Mouse (Mus musculus): Measurements from ENCODE around the gene Zfp710. TPM values are rescaled to one million over a fixed set of nuclear protein-coding genes. Genes with fewer than 3 reads are reported as not detected.

The Zfp710 gene
- polyA plus RNA-seq, 1 experiment = 5.3 TPM

- H3K79me2 ChIP-seq (ENCODE audit: control insufficient read depth, insufficient read depth) = no peaks in the 10 kb centered on the region
- no peaks in the 10 kb centered on the region for H3K36me3 ChIP-seq (ENCODE audit: control insufficient read depth, insufficient read depth)
- no peak overlapping the region for H3K4me3 ChIP-seq
- no peaks in the 10 kb centered on the region for H3K27me3 ChIP-seq (ENCODE audit: control insufficient read depth, insufficient read depth, insufficient read length)
- peak overlapping the region; percentile 43 for H3K4me2 ChIP-seq (ENCODE audit: low read depth)
- peak in 2 of 3 experiments; percentile 6 to 71 for TF ChIP-seq MYOG (IDR thresholded peaks at IDR 0.05; ENCODE audit: control insufficient read depth in 1 of 3, insufficient read depth in 1 of 3, insufficient read length in 2 of 3, low read depth in 2 of 3)
- TF ChIP-seq MYOD1 (IDR thresholded peaks at IDR 0.05; ENCODE audit: control insufficient read depth in 1 of 3, insufficient read length in 2 of 3, low read depth in 2 of 3) = peak in 2 of 3 experiments; percentile 60 to 61
- no peak for TF ChIP-seq TCF3 (IDR thresholded peaks at IDR 0.05; ENCODE audit: insufficient read length, low read depth)
- no peak overlapping the region for H3ac ChIP-seq (ENCODE audit: control insufficient read depth, insufficient read length)
Measured at GRCm38 (mm10) chr7:80134454-80135172, 110.0 kb downstream of the Zfp710 start.

- Histone ChIP-seq H3ac (ENCODE audit: control insufficient read depth, insufficient read length) (no peak overlapping the region), H3K4me2 (ENCODE audit: low read depth) (no peak overlapping the region), H3K36me3 (ENCODE audit: control insufficient read depth, insufficient read depth) (no peaks in the 10 kb centered on the region), H3K4me3 (no peak overlapping the region), H3K27me3 (ENCODE audit: control insufficient read depth, insufficient read depth, insufficient read length) (no peaks in the 10 kb centered on the region), H3K79me2 (ENCODE audit: control insufficient read depth, insufficient read depth) (no peaks in the 10 kb centered on the region)
- no peak for TF ChIP-seq REST (IDR thresholded peaks at IDR 0.05; ENCODE audit: insufficient read depth, insufficient read length)
- TF ChIP-seq MYOG (IDR thresholded peaks at IDR 0.05; ENCODE audit: control insufficient read depth in 1 of 3, insufficient read depth in 1 of 3, insufficient read length in 2 of 3, low read depth in 2 of 3) = no peak
- no peak for TF ChIP-seq POLR2AphosphoS2 (IDR thresholded peaks at IDR 0.05; ENCODE audit: insufficient read length, low read depth)
- no peak for TF ChIP-seq CEBPB (IDR thresholded peaks at IDR 0.05; ENCODE audit: insufficient read depth, poor library complexity, severe bottlenecking)
- no peak for TF ChIP-seq MYOD1 (IDR thresholded peaks at IDR 0.05; ENCODE audit: control insufficient read depth in 1 of 3, insufficient read length in 2 of 3, low read depth in 2 of 3)
- no peak for TF ChIP-seq USF1 (IDR thresholded peaks at IDR 0.05; ENCODE audit: low read depth)
- TF ChIP-seq MAX (IDR thresholded peaks at IDR 0.05; ENCODE audit: low read depth) = no peak
- no peak for TF ChIP-seq TCF3 (IDR thresholded peaks at IDR 0.05; ENCODE audit: insufficient read length, low read depth)
- TF ChIP-seq SRF (IDR thresholded peaks at IDR 0.05; ENCODE audit: control insufficient read depth, insufficient read length, low read depth) = no peak
- TF ChIP-seq E2F4 (IDR thresholded peaks at IDR 0.05; ENCODE audit: insufficient read depth) = no peak
- TF ChIP-seq TCF12 (IDR thresholded peaks at IDR 0.05; ENCODE audit: insufficient read depth, poor library complexity, severe bottlenecking) = no peak
- TF ChIP-seq POLR2A (IDR thresholded peaks at IDR 0.05; ENCODE audit: insufficient read length, low read depth) = no peak
Measured at GRCm38 (mm10) chr7:80135173-80135532, 110.5 kb downstream of the Zfp710 start.

DNA sequence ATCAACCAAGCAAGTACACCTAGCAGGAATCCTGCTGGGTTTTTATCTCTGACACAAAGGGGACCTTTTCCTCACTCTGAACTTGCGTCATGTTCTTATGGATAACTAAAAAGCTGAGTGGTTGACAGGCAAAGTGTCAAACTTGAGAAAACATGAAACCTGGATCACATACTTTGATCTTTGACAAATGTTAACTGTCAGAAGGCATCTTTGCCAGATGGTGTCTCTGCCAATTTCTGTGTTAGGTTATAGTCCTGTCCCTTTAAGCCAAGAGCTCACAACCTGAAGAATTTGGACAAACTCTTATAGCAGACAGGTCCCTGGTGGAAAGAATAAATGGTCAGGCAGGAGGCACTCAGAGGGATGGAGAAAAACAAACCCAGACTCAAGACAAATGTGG, 113.8 kb downstream of the Zfp710 start:
- Histone ChIP-seq H3K79me2 (ENCODE audit: control insufficient read depth, insufficient read depth) (no peaks in the 10 kb centered on the region), H3K36me3 (ENCODE audit: control insufficient read depth, insufficient read depth) (no peaks in the 10 kb centered on the region), H3ac (ENCODE audit: control insufficient read depth, insufficient read length) (no peak overlapping the region), H3K4me3 (no peak overlapping the region), H3K27me3 (ENCODE audit: control insufficient read depth, insufficient read depth, insufficient read length) (no peaks in the 10 kb centered on the region), H3K4me2 (ENCODE audit: low read depth) (no peak overlapping the region)
- TF ChIP-seq POLR2AphosphoS2 (IDR thresholded peaks at IDR 0.05; ENCODE audit: insufficient read length, low read depth) = no peak
- no peak for TF ChIP-seq E2F4 (IDR thresholded peaks at IDR 0.05; ENCODE audit: insufficient read depth)
- no peak for TF ChIP-seq CEBPB (IDR thresholded peaks at IDR 0.05; ENCODE audit: insufficient read depth, poor library complexity, severe bottlenecking)
- TF ChIP-seq USF1 (IDR thresholded peaks at IDR 0.05; ENCODE audit: low read depth) = no peak
- TF ChIP-seq REST (IDR thresholded peaks at IDR 0.05; ENCODE audit: insufficient read depth, insufficient read length) = no peak
- TF ChIP-seq POLR2A (IDR thresholded peaks at IDR 0.05; ENCODE audit: insufficient read length, low read depth) = no peak
- TF ChIP-seq TCF12 (IDR thresholded peaks at IDR 0.05; ENCODE audit: insufficient read depth, poor library complexity, severe bottlenecking) = no peak
- TF ChIP-seq MYOD1 (IDR thresholded peaks at IDR 0.05; ENCODE audit: control insufficient read depth in 1 of 3, insufficient read length in 2 of 3, low read depth in 2 of 3) = no peak
- no peak for TF ChIP-seq MAX (IDR thresholded peaks at IDR 0.05; ENCODE audit: low read depth)
- TF ChIP-seq TCF3 (IDR thresholded peaks at IDR 0.05; ENCODE audit: insufficient read length, low read depth) = no peak
- TF ChIP-seq MYOG (IDR thresholded peaks at IDR 0.05; ENCODE audit: control insufficient read depth in 1 of 3, insufficient read depth in 1 of 3, insufficient read length in 2 of 3, low read depth in 2 of 3) = no peak
- no peak for TF ChIP-seq SRF (IDR thresholded peaks at IDR 0.05; ENCODE audit: control insufficient read depth, insufficient read length, low read depth)

GRCm38 (mm10) chr7:80140815-80141214, 116.2 kb downstream of the Zfp710 start:
- Histone ChIP-seq H3K4me2 (ENCODE audit: low read depth) (no peak overlapping the region), H3K36me3 (ENCODE audit: control insufficient read depth, insufficient read depth) (no peaks in the 10 kb centered on the region), H3K79me2 (ENCODE audit: control insufficient read depth, insufficient read depth) (no peaks in the 10 kb centered on the region), H3ac (ENCODE audit: control insufficient read depth, insufficient read length) (no peak overlapping the region), H3K27me3 (ENCODE audit: control insufficient read depth, insufficient read depth, insufficient read length) (no peaks in the 10 kb centered on the region), H3K4me3 (no peak overlapping the region)
- TF ChIP-seq USF1 (IDR thresholded peaks at IDR 0.05; ENCODE audit: low read depth) = no peak
- no peak for TF ChIP-seq REST (IDR thresholded peaks at IDR 0.05; ENCODE audit: insufficient read depth, insufficient read length)
- TF ChIP-seq MYOD1 (IDR thresholded peaks at IDR 0.05; ENCODE audit: control insufficient read depth in 1 of 3, insufficient read length in 2 of 3, low read depth in 2 of 3) = no peak

Other genes starting within 250 kb of the Zfp710 start
- gene Mesp1, start 231.0 kb upstream of the Zfp710 start, polyA plus RNA-seq (2012; fragmentation: generic; extraction: Trizol) = not detected
- gene Mesp2, start 214.1 kb upstream of the Zfp710 start, polyA plus RNA-seq (2012; fragmentation: generic; extraction: Trizol) = not detected
- 12.1 TPM for gene Anpep, start 163.8 kb upstream of the Zfp710 start, polyA plus RNA-seq (2012; fragmentation: generic; extraction: Trizol)
- gene Ap3s2, start 104.2 kb upstream of the Zfp710 start, polyA plus RNA-seq (2012; fragmentation: generic; extraction: Trizol) = 15.1 TPM
- 15.1 TPM for gene Arpin, start 89.5 kb upstream of the Zfp710 start, polyA plus RNA-seq (2012; fragmentation: generic; extraction: Trizol)
- 159 TPM for gene Idh2, start 90.6 kb downstream of the Zfp710 start, polyA plus RNA-seq (2012; fragmentation: generic; extraction: Trizol)
- gene Sema4b, start 162.0 kb downstream of the Zfp710 start, polyA plus RNA-seq (2012; fragmentation: generic; extraction: Trizol) = 11.4 TPM
- 98.7 TPM for gene Cib1, start 208.0 kb downstream of the Zfp710 start, polyA plus RNA-seq (2012; fragmentation: generic; extraction: Trizol)
- 0.91 TPM for gene Gdpgp1, start 208.1 kb downstream of the Zfp710 start, polyA plus RNA-seq (2012; fragmentation: generic; extraction: Trizol)
- gene Ttll13, start 221.6 kb downstream of the Zfp710 start, polyA plus RNA-seq (2012; fragmentation: generic; extraction: Trizol) = 0.24 TPM
- 55.0 TPM for gene Ngrn, start 236.4 kb downstream of the Zfp710 start, polyA plus RNA-seq (2012; fragmentation: generic; extraction: Trizol)
- gene Vps33b, start 244.8 kb downstream of the Zfp710 start, polyA plus RNA-seq (2012; fragmentation: generic; extraction: Trizol) = 4.8 TPM

All from myocyte (in vitro differentiated cells).